Mouse (Mus musculus): ENCODE measurements around the gene Rpl10a.

GRCm38 (mm10) chr17:28286133-28286532, 42.1 kb upstream of the Rpl10a start:
- no peak for TF ChIP-seq POLR2A (IDR thresholded peaks at IDR 0.05; ENCODE audit: control insufficient read depth, extremely low read depth, insufficient read depth, low read length, poor library complexity)
- TF ChIP-seq CTCF (IDR thresholded peaks at IDR 0.05; ENCODE audit: borderline replicate concordance, control insufficient read depth, extremely low read depth, insufficient read depth, low read length, poor library complexity), result no peak
